Mouse (Mus musculus) heart, postnatal 0 days (tissue): Measurements from ENCODE around the gene Olfr281. TPM values are rescaled to one million over a fixed set of nuclear protein-coding genes. Genes with fewer than 3 reads are reported as not detected.
A peak's percentile ranks its signal among the peaks of the same experiment; 100 is the strongest.

ENCODE experiments used
- ATAC-seq: fragments of 200-750 bp; cut with Nextera tagmentation; 2 replicates; pipeline ENCODE4 v1.8.0; 2017; ENCODE audit warnings: low read depth, moderate number of reproducible peaks, moderate library complexity; ENCODE audit not compliant: insufficient read depth
- DNase-seq: peaks from one replicate; pipeline ENCODE4 v3.0.0-alpha.2; 2016; ENCODE audit warnings: low spot score
- H3K27ac ChIP-seq: fragments of 300-500 bp; sonication (generic); 2 replicates; pipeline ENCODE4 v1.5.1; 2014; ENCODE audit warnings: low read depth, mild to moderate bottlenecking
- H3K27me3 ChIP-seq: fragments of 300-500 bp; sonication (generic); 2 replicates; pipeline ENCODE4 v1.6.1; 2014; ENCODE audit warnings: low read length, mixed read lengths; ENCODE audit not compliant: control insufficient read depth, insufficient read depth
- H3K36me3 ChIP-seq: fragments of 300-500 bp; sonication (generic); replicated peaks from 2 replicates; pipeline ENCODE4 v1.6.1; 2014; ENCODE audit warnings: low read length, mixed read lengths; ENCODE audit not compliant: control insufficient read depth, insufficient read depth
- H3K4me1 ChIP-seq: fragments of 300-500 bp; sonication (generic); 2 replicates; pipeline ENCODE4 v1.6.1; 2014; ENCODE audit warnings: antibody characterized with exemption; ENCODE audit not compliant: control insufficient read depth, insufficient read depth
- H3K4me2 ChIP-seq: fragments of 300-500 bp; sonication (generic); 2 replicates; pipeline ENCODE4 v1.6.1; 2014; ENCODE audit warnings: low read depth, mild to moderate bottlenecking, low read length, moderate library complexity
- H3K4me3 ChIP-seq: fragments of 300-500 bp; sonication (generic); 2 replicates; pipeline ENCODE4 v1.5.1; 2014; ENCODE audit warnings: low read depth, low read length
- H3K9ac ChIP-seq: fragments of 300-500 bp; sonication (generic); replicated peaks from 2 replicates; pipeline ENCODE4 v1.6.1; 2014; ENCODE audit warnings: low read depth, low read length, mixed read lengths
- H3K9me3 ChIP-seq: fragments of 300-500 bp; sonication (generic); replicated peaks from 2 replicates; pipeline ENCODE4 v1.6.1; 2016; ENCODE audit warnings: low read length; ENCODE audit not compliant: control insufficient read depth
- CTCF ChIP-seq: IDR thresholded peaks from 2 replicates; pipeline ENCODE4 v1.5.1; 2016; ENCODE audit warnings: antibody characterized with exemption, control low read depth, low read depth
- EP300 ChIP-seq: IDR thresholded peaks from 2 replicates; pipeline ENCODE4 v1.6.1; 2016; ENCODE audit warnings: antibody characterized with exemption, low read depth
- WGBS: fragments of 180-500 bp; shearing (Covaris S2); extraction: QIAGEN DNeasy Blood & Tissue Kit; methylation state at CpG from one replicate; pipeline ENCODE4 v1.1.7; 2014; 5-methylcytosine and 5-hydroxymethylcytosine counted together
- polyA plus RNA-seq: library from polyadenylated mRNA; unstranded; fragments of >200 nt; fragmentation: Nextera tagmentation; extraction: Ambion mirVana; gene quantifications from 2 replicates; pipeline ENCODE4 v1.2.1, GENCODE M21; 2015
- total RNA-seq: library from RNA; depleted of rRNA; stranded (reverse); fragments of >200 nt; gene quantifications from 2 replicates; pipeline ENCODE4 v1.2.3, GENCODE M21; 2014; ENCODE audit warnings: low replicate concordance

Gene Olfr281
- total and polyA plus RNA-seq, 2 experiments from 2014 or later = not detected

DNA sequence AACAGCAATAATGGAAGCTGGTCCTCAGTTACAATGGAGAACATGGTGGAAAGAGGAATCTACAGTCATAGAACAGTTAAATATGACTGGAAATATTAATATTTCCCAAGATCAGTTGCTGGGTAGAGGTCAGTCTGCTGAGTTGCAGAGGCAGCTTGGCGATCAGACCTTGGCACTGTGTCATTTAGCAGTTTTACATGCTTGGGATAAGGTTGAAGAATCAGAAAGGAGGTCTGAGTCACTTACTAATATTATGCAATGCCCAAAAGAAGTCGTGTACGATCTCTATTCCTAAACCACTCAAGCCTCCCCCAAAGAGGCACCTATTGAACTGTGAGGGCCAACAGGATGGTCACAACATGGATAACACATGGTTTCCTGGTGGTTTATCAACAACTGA is 7.8 kb upstream of the Olfr281 start:
- Histone ChIP-seq H3K36me3 (no peaks in the 10 kb centered on the region), H3K4me1 (no peaks in the 10 kb centered on the region), H3K4me3 (no peak overlapping the region), H3K9me3 (no peaks in the 10 kb centered on the region), H3K4me2 (no peak overlapping the region), H3K9ac (no peak overlapping the region), H3K27me3 (no peaks in the 10 kb centered on the region), H3K27ac (no peak overlapping the region)
- DNase-seq (no peak), ATAC-seq (no peak)
- WGBS = 63% methylated on average over 3 of the region's 3 CpGs
- TF ChIP-seq CTCF = no peak
- TF ChIP-seq EP300 = no peak

GRCm38 (mm10) chr15:98448521-98448920 is 3.9 kb upstream of the Olfr281 start:
- Histone ChIP-seq H3K4me3 (no peak overlapping the region), H3K36me3 (no peaks in the 10 kb centered on the region), H3K27me3 (no peaks in the 10 kb centered on the region), H3K27ac (no peak overlapping the region), H3K4me1 (no peaks in the 10 kb centered on the region), H3K9ac (no peak overlapping the region), H3K9me3 (no peaks in the 10 kb centered on the region), H3K4me2 (no peak overlapping the region)
- ATAC-seq (no peak), DNase-seq (no peak)
- 59% methylated on average over 4 of the region's 4 CpGs for WGBS
- TF ChIP-seq EP300 (no peak), CTCF (no peak)

DNA sequence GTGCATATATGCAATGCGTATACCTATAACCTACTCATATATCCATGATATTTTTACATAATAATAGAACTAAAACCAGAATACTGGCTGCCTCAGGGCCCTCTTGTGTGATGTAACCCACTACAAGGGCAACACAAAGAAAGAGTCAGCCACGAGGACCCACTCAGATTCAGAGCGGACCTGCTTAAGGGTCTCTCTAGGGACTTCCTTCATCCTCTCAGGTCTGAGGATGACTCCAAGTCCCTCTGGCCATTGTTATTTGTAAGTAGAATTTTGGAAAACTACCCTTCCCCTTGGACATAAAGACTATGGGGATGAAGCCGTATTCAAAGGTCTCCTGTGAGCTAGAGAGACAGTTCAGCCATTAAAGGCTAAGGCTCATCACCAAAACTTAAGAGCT is 17.2 kb downstream of the Olfr281 start, which contains the start of gene OR5BS1P:
Gene OR5BS1P (plus strand): TSS at position 301 of the 400 bp plus-strand sequence.
- no peak within 1 kb of the TSS for H3K4me3 ChIP-seq
- H3K27ac ChIP-seq = no peak within 1 kb of the TSS
- DNase-seq = no peak
- H3K36me3 ChIP-seq = no peaks in the 10 kb centered on the region
- WGBS = 85% methylated on average over 4 of the region's 4 CpGs
- no peaks in the 10 kb centered on the region for H3K27me3 ChIP-seq
- H3K9me3 ChIP-seq = no peaks in the 10 kb centered on the region
- ATAC-seq = no peak
- H3K4me1 ChIP-seq = no peaks in the 10 kb centered on the region
- TF ChIP-seq EP300 = no peak
- TF ChIP-seq CTCF = no peak
- H3K9ac ChIP-seq = no peak within 1 kb of the TSS
- no peak within 1 kb of the TSS for H3K4me2 ChIP-seq

GRCm38 (mm10) chr15:98471539-98471938 is 19.2 kb downstream of the Olfr281 start:
- 84% methylated on average over 13 of the region's 13 CpGs for WGBS

DNA sequence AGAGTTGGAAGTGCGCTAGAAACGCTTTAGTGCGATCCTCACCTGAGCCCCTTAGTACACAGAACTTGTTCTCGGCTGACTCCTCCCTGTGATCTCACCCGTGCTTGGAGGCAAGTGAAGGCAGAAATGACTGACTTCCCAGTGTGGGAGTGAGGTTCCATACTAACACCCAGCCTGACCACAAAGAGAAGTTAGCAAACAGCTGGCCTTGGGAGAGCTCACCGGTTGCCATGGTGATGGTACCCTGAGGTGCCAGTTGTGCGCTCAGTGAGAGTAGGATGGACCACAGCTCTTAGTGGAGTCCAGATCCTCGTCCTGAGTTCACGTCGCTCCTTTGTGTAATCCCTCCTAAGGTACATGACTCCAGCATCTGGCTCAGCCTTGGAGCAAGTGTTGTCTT is 22.6 kb downstream of the Olfr281 start:
- no peak overlapping the region for H3K4me3 ChIP-seq
- H3K4me1 ChIP-seq = no peaks in the 10 kb centered on the region
- DNase-seq = no peak
- H3K9ac ChIP-seq = no peak overlapping the region
- H3K4me2 ChIP-seq = no peak overlapping the region
- no peak overlapping the region for H3K27ac ChIP-seq
- 82% methylated on average over 10 of the region's 10 CpGs for WGBS
- no peak for ATAC-seq
- H3K9me3 ChIP-seq = no peaks in the 10 kb centered on the region
- H3K36me3 ChIP-seq = no peaks in the 10 kb centered on the region
- H3K27me3 ChIP-seq = no peaks in the 10 kb centered on the region
- no peak for TF ChIP-seq EP300
- TF ChIP-seq CTCF = no peak

More at GRCm38 (mm10) chr15:98471539-98471938, 19.2 kb downstream of the Olfr281 start:
- Histone ChIP-seq H3K4me2 (no peak overlapping the region), H3K36me3 (no peaks in the 10 kb centered on the region), H3K9me3 (no peaks in the 10 kb centered on the region), H3K4me1 (no peaks in the 10 kb centered on the region), H3K9ac (no peak overlapping the region), H3K27me3 (no peaks in the 10 kb centered on the region), H3K4me3 (no peak overlapping the region), H3K27ac (no peak overlapping the region)
- no peak for DNase-seq
- ATAC-seq = no peak
- no peak for TF ChIP-seq CTCF
- no peak for TF ChIP-seq EP300

DNA sequence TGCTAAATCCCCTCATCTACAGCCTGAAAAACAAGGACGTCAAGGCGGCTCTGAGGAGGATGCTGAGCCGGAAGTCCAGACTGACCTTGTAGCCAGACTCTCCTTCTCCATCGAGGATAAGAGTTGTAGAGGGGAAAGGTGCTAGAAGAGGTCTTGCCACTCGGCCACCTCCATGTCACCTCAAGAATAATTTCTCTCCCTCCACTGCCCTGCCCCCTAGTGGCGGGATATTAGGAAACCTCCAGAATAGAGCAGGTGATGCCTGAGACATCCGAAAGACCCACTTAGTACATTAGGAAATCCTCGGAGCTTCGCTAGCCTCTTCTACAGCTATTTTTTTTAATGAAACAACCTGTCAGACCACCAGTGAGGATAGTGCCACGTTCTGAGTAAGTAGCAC is 23.0 kb downstream of the Olfr281 start:
- 47% methylated on average over 10 of the region's 10 CpGs for WGBS
- DNase-seq = no peak
- no peak overlapping the region for H3K4me3 ChIP-seq
- H3K27ac ChIP-seq = no peak overlapping the region
- ATAC-seq = no peak
- H3K27me3 ChIP-seq = no peaks in the 10 kb centered on the region
- no peaks in the 10 kb centered on the region for H3K9me3 ChIP-seq
- no peak overlapping the region for H3K4me2 ChIP-seq
- H3K9ac ChIP-seq = no peak overlapping the region
- no peaks in the 10 kb centered on the region for H3K36me3 ChIP-seq
- TF ChIP-seq EP300 (no peak), CTCF (peak; percentile 46)
- H3K4me1 ChIP-seq = no peaks in the 10 kb centered on the region
